Mouse (Mus musculus): ENCODE measurements around the gene Pih1d1.

DNA sequence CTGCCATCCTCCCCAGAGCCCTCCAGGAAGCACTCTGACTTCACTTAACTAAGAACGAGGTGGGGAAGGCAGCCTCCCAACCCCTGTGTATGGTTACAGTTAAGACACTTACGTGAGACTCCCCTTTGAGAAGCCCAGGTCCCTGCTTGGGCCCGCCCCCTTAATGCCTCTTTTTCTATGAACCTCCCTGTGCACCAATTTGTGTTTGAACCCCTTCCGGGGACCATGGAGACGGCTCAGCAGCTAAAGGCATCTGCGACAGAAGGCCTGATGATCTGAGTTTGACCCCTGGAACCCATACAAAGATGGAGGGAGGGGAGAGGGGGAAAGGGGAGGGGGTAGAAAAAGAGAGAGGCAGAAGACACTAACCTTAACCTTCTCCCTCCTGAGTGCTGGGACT is 47.7 kb upstream of the Pih1d1 start:
- TF ChIP-seq CHD1 (IDR thresholded peaks at IDR 0.05; ENCODE audit: low read depth, low read length): no peak
- TF ChIP-seq CTCF (conservative IDR thresholded peaks at IDR 0.05 in 1 of 2, IDR thresholded peaks at IDR 0.05 in 1 of 2; ENCODE audit: low read depth in 2 of 2, low read length in 2 of 2): no peak
